Mouse (Mus musculus) thymus, adult 18-20 months (tissue): ENCODE measurements at regions not wholly inside any gene's neighbourhood (a gene's known extent, or its start where the extent isn't known, plus 50 kb on each side); places are given as distances from the start of the nearest gene placed in this dataset.

Source experiments
- DNase-seq, 2 experiments: peaks; one replicate each; pipeline ENCODE4 v3.0.0; 2022; ENCODE audit warnings: mixed read lengths in 2 of 2

- DNase-seq = no peak
These were observed 90.2 kb downstream of the Sec23ip start for GRCm38 (mm10) chr7:128834894-128835293.

- no peak for DNase-seq
These were observed 91.7 kb downstream of the Sec23ip start for GRCm38 (mm10) chr7:128836435-128836834.

- DNase-seq = no peak
These were observed 97.8 kb downstream of the Sec23ip start for GRCm38 (mm10) chr7:128842561-128842960.

- no peak for DNase-seq
These were observed 98.8 kb downstream of the Sec23ip start for GRCm38 (mm10) chr7:128843576-128843975.

GRCm38 (mm10) chr7:128849261-128849660, 104.5 kb downstream of the Sec23ip start:
- no peak for DNase-seq

- no peak for DNase-seq
These were observed 109.5 kb downstream of the Sec23ip start for GRCm38 (mm10) chr7:128854193-128854592.

GRCm38 (mm10) chr7:128854690-128855343, 110.1 kb downstream of the Sec23ip start:
- DNase-seq = no peak

- DNase-seq = peak; percentile 5 to 15
These were observed 115.4 kb downstream of the Sec23ip start for GRCm38 (mm10) chr7:128860141-128860540.

- peak in 1 of 2 experiments; percentile 2 for DNase-seq
These were observed 116.0 kb downstream of the Sec23ip start for GRCm38 (mm10) chr7:128860709-128861108.

- no peak for DNase-seq
These were observed 116.6 kb downstream of the Sec23ip start for GRCm38 (mm10) chr7:128861376-128861775.

GRCm38 (mm10) chr7:128868799-128869198, 124.1 kb downstream of the Sec23ip start:
- DNase-seq = no peak

GRCm38 (mm10) chr7:128884015-128884414, 139.3 kb downstream of the Sec23ip start:
- DNase-seq = no peak

GRCm38 (mm10) chr7:128885551-128885950, 140.8 kb downstream of the Sec23ip start:
- DNase-seq = no peak

GRCm38 (mm10) chr7:128910134-128910533, 165.4 kb downstream of the Sec23ip start:
- DNase-seq = no peak

- no peak for DNase-seq
These were observed 193.4 kb downstream of the Sec23ip start for GRCm38 (mm10) chr7:128937976-128938730.

GRCm38 (mm10) chr7:128960575-128960974, 215.8 kb downstream of the Sec23ip start:
- DNase-seq = no peak

GRCm38 (mm10) chr7:128979904-128980303, 235.2 kb downstream of the Sec23ip start:
- no peak for DNase-seq

GRCm38 (mm10) chr7:128980827-128981226, 236.1 kb downstream of the Sec23ip start:
- no peak for DNase-seq

GRCm38 (mm10) chr7:128998759-128999158, 254.0 kb downstream of the Sec23ip start:
- no peak for DNase-seq

- no peak for DNase-seq
These were observed 254.4 kb upstream of the Plpp4 start for GRCm38 (mm10) chr7:129002419-129002818.

GRCm38 (mm10) chr7:129003150-129003549, 253.7 kb upstream of the Plpp4 start:
- no peak for DNase-seq

- no peak for DNase-seq
These were observed 240.5 kb upstream of the Plpp4 start for GRCm38 (mm10) chr7:129016353-129016752.

- DNase-seq = no peak
These were observed 229.7 kb upstream of the Plpp4 start for GRCm38 (mm10) chr7:129027116-129027515.

- DNase-seq = no peak
These were observed 208.8 kb upstream of the Plpp4 start for GRCm38 (mm10) chr7:129048023-129048422.
